Mouse (Mus musculus) liver, postnatal 0 days (tissue): ENCODE measurements around the gene Tmem174.

Experiments used
- CTCF ChIP-seq: sonication (generic); IDR thresholded peaks from 2 replicates; pipeline ENCODE4 v1.5.1; 2016; ENCODE audit warnings: antibody characterized with exemption, low read depth
- EP300 ChIP-seq: IDR thresholded peaks from 2 replicates; pipeline ENCODE4 v1.6.1; 2016; ENCODE audit warnings: antibody characterized with exemption, low read depth, mild to moderate bottlenecking

GRCm38 (mm10) chr13:98683412-98683811 is 46.2 kb upstream of the Tmem174 start:
- no peak for TF ChIP-seq CTCF
- TF ChIP-seq EP300 = no peak
